Mouse (Mus musculus): ENCODE results near the gene Pyy. TPM values are rescaled to one million over a fixed set of nuclear protein-coding genes. Genes with fewer than 3 reads are reported as not detected.
A peak's percentile ranks its signal among the peaks of the same experiment; 100 is the strongest.

Pyy gene
- polyA plus RNA-seq, 2 experiments, result 0.22 TPM; not detected in 1

- no peak for DNase-seq (ENCODE audit: low read depth in 3 of 3, low spot score in 3 of 3)
- H3K27me3 ChIP-seq (ENCODE audit: control insufficient read depth, insufficient read depth, low read length), result peaks cover 5% of the 10 kb centered on the region
- H3K27ac ChIP-seq, result no peak overlapping the region; the same call in 1 of the 2 replicates
- H3K9ac ChIP-seq (replicated peaks), result no peak overlapping the region
- peaks cover 14 to 24% of the 10 kb centered on the region in 2 experiments for H3K4me1 ChIP-seq (replicated peaks; ENCODE audit: control insufficient read depth in 2 of 2, insufficient read depth in 2 of 2, low read length in 1 of 2)
- WGBS (ENCODE audit: insufficient replicate concordance), result 23% methylated on average over 8 of the region's 8 CpGs
- TF ChIP-seq CTCF (IDR thresholded peaks at IDR 0.05; ENCODE audit: low read depth) (no peak), EP300 (IDR thresholded peaks at IDR 0.05; ENCODE audit: low read depth) (no peak)
- H3K4me3 ChIP-seq (ENCODE audit: insufficient read depth in 1 of 2, low read depth in 2 of 2, low read length in 2 of 2), result no peak overlapping the region
- peak; percentile 62; the same call in 1 of the 2 replicates for ATAC-seq (ENCODE audit: insufficient read depth)
- H3K36me3 ChIP-seq (replicated peaks; ENCODE audit: control insufficient read depth, insufficient read depth, low read depth), result no peaks in the 10 kb centered on the region
- H3K4me2 ChIP-seq (ENCODE audit: low read depth), result no peak overlapping the region; the same call in 1 of the 2 replicates
- no peaks in the 10 kb centered on the region; the same call in none of the 2 replicates for H3K9me3 ChIP-seq (ENCODE audit: control insufficient read depth, low read length)
These were observed 8.6 kb upstream of the Pyy start for GRCm38 (mm10) chr11:102116241-102116640.

- no peak for TF ChIP-seq CTCF (IDR thresholded peaks at IDR 0.05; ENCODE audit: low read depth)
- no peak for TF ChIP-seq EP300 (IDR thresholded peaks at IDR 0.05; ENCODE audit: low read depth)
- Histone ChIP-seq H3K9ac (replicated peaks) (no peak overlapping the region), H3K4me2 (ENCODE audit: low read depth) (no peak overlapping the region), H3K27ac (no peak overlapping the region), H3K4me1 (replicated peaks; ENCODE audit: control insufficient read depth in 2 of 2, insufficient read depth in 2 of 2, low read length in 1 of 2) (peaks cover 3 to 8% of the 10 kb centered on the region in 2 experiments), H3K36me3 (replicated peaks; ENCODE audit: control insufficient read depth, insufficient read depth, low read depth) (no peaks in the 10 kb centered on the region), H3K9me3 (ENCODE audit: control insufficient read depth, low read length) (no peaks in the 10 kb centered on the region), H3K4me3 (ENCODE audit: insufficient read depth in 1 of 2, low read depth in 2 of 2, low read length in 2 of 2) (no peak overlapping the region), H3K27me3 (ENCODE audit: control insufficient read depth, insufficient read depth, low read length) (peaks cover 31% of the 10 kb centered on the region)
- no peak for DNase-seq (ENCODE audit: low read depth in 3 of 3, low spot score in 3 of 3)
- 49% methylated on average over 5 of the region's 5 CpGs for WGBS (ENCODE audit: insufficient replicate concordance)
- ATAC-seq (ENCODE audit: insufficient read depth), result no peak
These were observed 3.9 kb upstream of the Pyy start for GRCm38 (mm10) chr11:102111576-102111975.

- Histone ChIP-seq H3K4me2 (ENCODE audit: low read depth) (no peak overlapping the region), H3K9ac (replicated peaks) (no peak overlapping the region), H3K36me3 (replicated peaks; ENCODE audit: control insufficient read depth, insufficient read depth, low read depth) (no peaks in the 10 kb centered on the region), H3K9me3 (ENCODE audit: control insufficient read depth, low read length) (no peaks in the 10 kb centered on the region), H3K27me3 (ENCODE audit: control insufficient read depth, insufficient read depth, low read length) (peaks cover 54% of the 10 kb centered on the region), H3K4me3 (ENCODE audit: insufficient read depth in 1 of 2, low read depth in 2 of 2, low read length in 2 of 2) (no peak overlapping the region), H3K27ac (no peak overlapping the region), H3K4me1 (replicated peaks; ENCODE audit: control insufficient read depth in 2 of 2, insufficient read depth in 2 of 2, low read length in 1 of 2) (peaks cover 7 to 12% of the 10 kb centered on the region in 2 experiments)
- ATAC-seq (ENCODE audit: insufficient read depth) (no peak), DNase-seq (ENCODE audit: low read depth in 3 of 3, low spot score in 3 of 3) (no peak)
- no peak for TF ChIP-seq CTCF (IDR thresholded peaks at IDR 0.05; ENCODE audit: low read depth)
- TF ChIP-seq EP300 (IDR thresholded peaks at IDR 0.05; ENCODE audit: low read depth), result no peak
- WGBS (ENCODE audit: insufficient replicate concordance), result under 1% methylated on average over 21 of the region's 21 CpGs
These were observed 721 bp downstream of the Pyy start for GRCm38 (mm10) chr11:102106911-102107310.

GRCm38 (mm10) chr11:102102485-102103258 is 5.0 kb downstream of the Pyy start:
- Histone ChIP-seq H3K9ac (replicated peaks) (no peak overlapping the region), H3K4me1 (replicated peaks; ENCODE audit: control insufficient read depth in 2 of 2, insufficient read depth in 2 of 2, low read length in 1 of 2) (peaks cover 7 to 14% of the 10 kb centered on the region in 2 experiments), H3K4me2 (ENCODE audit: low read depth) (no peak overlapping the region), H3K4me3 (ENCODE audit: insufficient read depth in 1 of 2, low read depth in 2 of 2, low read length in 2 of 2) (no peak overlapping the region), H3K9me3 (ENCODE audit: control insufficient read depth, low read length) (no peaks in the 10 kb centered on the region), H3K27ac (no peak overlapping the region), H3K36me3 (replicated peaks; ENCODE audit: control insufficient read depth, insufficient read depth, low read depth) (no peaks in the 10 kb centered on the region), H3K27me3 (ENCODE audit: control insufficient read depth, insufficient read depth, low read length) (peaks cover 48% of the 10 kb centered on the region)
- ATAC-seq (ENCODE audit: insufficient read depth) (peak; percentile 54), DNase-seq (ENCODE audit: low read depth in 3 of 3, low spot score in 3 of 3) (no peak)
- 3% methylated on average over 17 of the region's 17 CpGs for WGBS (ENCODE audit: insufficient replicate concordance)
- TF ChIP-seq EP300 (IDR thresholded peaks at IDR 0.05; ENCODE audit: low read depth) (no peak), CTCF (IDR thresholded peaks at IDR 0.05; ENCODE audit: low read depth) (peak; percentile 93)

GRCm38 (mm10) chr11:102101219-102101618 is 6.4 kb downstream of the Pyy start, which contains the start of gene Ppy:
TSS of gene Ppy (minus strand) at chr11:102101319.
- H3K36me3 ChIP-seq (replicated peaks; ENCODE audit: control insufficient read depth, insufficient read depth, low read depth), result no peaks in the 10 kb centered on the region
- no peak within 1 kb of the TSS for H3K27ac ChIP-seq
- no peak for TF ChIP-seq CTCF (IDR thresholded peaks at IDR 0.05; ENCODE audit: low read depth)
- TF ChIP-seq EP300 (IDR thresholded peaks at IDR 0.05; ENCODE audit: low read depth), result no peak
- no peak within 1 kb of the TSS for H3K4me2 ChIP-seq (ENCODE audit: low read depth)
- 48% methylated on average over 4 of the region's 4 CpGs for WGBS (ENCODE audit: insufficient replicate concordance)
- ATAC-seq (ENCODE audit: insufficient read depth) (no peak), DNase-seq (ENCODE audit: low read depth in 3 of 3, low spot score in 3 of 3) (no peak)
- peaks cover 15 to 27% of the 10 kb centered on the region in 2 experiments for H3K4me1 ChIP-seq (replicated peaks; ENCODE audit: control insufficient read depth in 2 of 2, insufficient read depth in 2 of 2, low read length in 1 of 2)
- H3K27me3 ChIP-seq (ENCODE audit: control insufficient read depth, insufficient read depth, low read length), result peaks cover 34% of the 10 kb centered on the region
- H3K9me3 ChIP-seq (ENCODE audit: control insufficient read depth, low read length), result no peaks in the 10 kb centered on the region
- H3K4me3 ChIP-seq (ENCODE audit: insufficient read depth in 1 of 2, low read depth in 2 of 2, low read length in 2 of 2), result no peak within 1 kb of the TSS
- no peak within 1 kb of the TSS for H3K9ac ChIP-seq (replicated peaks)

Data from liver, embryonic 14.5 days (tissue).